Mouse (Mus musculus) testis, postnatal 10 days (tissue): Measurements from ENCODE around the gene Zfp652.

Source experiments
- DNase-seq: peaks from one replicate; pipeline ENCODE4 v3.0.0; 2021; ENCODE audit warnings: low spot score

Gene Zfp652

GRCm38 (mm10) chr11:95809603-95810002 lies 97.1 kb downstream of the Zfp652 start:
- DNase-seq = no peak

- no peak for DNase-seq
These were observed 98.4 kb downstream of the Zfp652 start for GRCm38 (mm10) chr11:95810828-95811227.

GRCm38 (mm10) chr11:95811741-95812140 lies 99.3 kb downstream of the Zfp652 start:
- DNase-seq = no peak

GRCm38 (mm10) chr11:95812224-95812623 lies 99.8 kb downstream of the Zfp652 start:
- no peak for DNase-seq

GRCm38 (mm10) chr11:95814101-95814500 lies 101.6 kb downstream of the Zfp652 start:
- no peak for DNase-seq

GRCm38 (mm10) chr11:95814857-95815256 lies 102.4 kb downstream of the Zfp652 start:
- DNase-seq = no peak

GRCm38 (mm10) chr11:95815412-95815811 lies 102.9 kb downstream of the Zfp652 start:
- no peak for DNase-seq

GRCm38 (mm10) chr11:95819138-95819537 lies 106.7 kb downstream of the Zfp652 start:
- no peak for DNase-seq

- DNase-seq = no peak
These were observed 109.0 kb downstream of the Zfp652 start for GRCm38 (mm10) chr11:95821511-95821910.

- DNase-seq = no peak
These were observed 110.0 kb downstream of the Zfp652 start for GRCm38 (mm10) chr11:95822437-95822836.

GRCm38 (mm10) chr11:95824071-95824876 lies 111.8 kb downstream of the Zfp652 start, which contains the start of gene Phospho1:
Gene Phospho1, plus strand, starts transcription at chr11:95824499.
- peak; percentile 94 for DNase-seq

- peak; percentile 78 for DNase-seq
These were observed 112.4 kb downstream of the Zfp652 start for GRCm38 (mm10) chr11:95824877-95825243.

GRCm38 (mm10) chr11:95825625-95826024 lies 113.2 kb downstream of the Zfp652 start:
- DNase-seq = no peak

GRCm38 (mm10) chr11:95826317-95827167 lies 114.1 kb downstream of the Zfp652 start:
- DNase-seq = no peak

- DNase-seq = no peak
These were observed 114.6 kb downstream of the Zfp652 start for GRCm38 (mm10) chr11:95827168-95827447.

GRCm38 (mm10) chr11:95827464-95828085 lies 115.1 kb downstream of the Zfp652 start:
- peak; percentile 84 for DNase-seq

- no peak for DNase-seq
These were observed 115.9 kb downstream of the Zfp652 start for GRCm38 (mm10) chr11:95828181-95828964.

GRCm38 (mm10) chr11:95829526-95830050 lies 117.1 kb downstream of the Zfp652 start:
- DNase-seq = no peak

GRCm38 (mm10) chr11:95830411-95831275 lies 118.2 kb downstream of the Zfp652 start:
- DNase-seq = peak; percentile 58

- no peak for DNase-seq
These were observed 118.8 kb downstream of the Zfp652 start for GRCm38 (mm10) chr11:95831276-95831619.

- DNase-seq = peak; percentile 53
These were observed 119.2 kb downstream of the Zfp652 start for GRCm38 (mm10) chr11:95831641-95832040.
